Mouse (Mus musculus) thymus, adult 2 months (tissue): ENCODE results near the gene Ntn4. TPM values are rescaled to one million over a fixed set of nuclear protein-coding genes. Genes with fewer than 3 reads are reported as not detected.

ENCODE experiments used
- DNase-seq: peaks from one replicate; pipeline ENCODE4 v3.0.0; 2021
- H3K27ac ChIP-seq: fragments of 200-500 bp; 2 replicates; pipeline ENCODE4 v1.5.1; 2012; ENCODE audit warnings: low read length, control low read depth; ENCODE audit not compliant: control insufficient read depth, insufficient read depth
- H3K27me3 ChIP-seq: fragments of 200-500 bp; 2 replicates; pipeline ENCODE4 v1.6.1; 2012; ENCODE audit warnings: mild to moderate bottlenecking, low read length, moderate library complexity, mixed read lengths; ENCODE audit not compliant: control insufficient read depth, insufficient read depth
- H3K36me3 ChIP-seq: fragments of 200-500 bp; 2 replicates; pipeline ENCODE4 v1.6.1; 2012; ENCODE audit warnings: mild to moderate bottlenecking, low read length, moderate library complexity; ENCODE audit not compliant: control insufficient read depth, insufficient read depth
- H3K4me1 ChIP-seq: fragments of 200-500 bp; replicated peaks from 2 replicates; pipeline ENCODE4 v1.6.1; 2012; ENCODE audit warnings: low read length; ENCODE audit not compliant: control insufficient read depth, insufficient read depth
- H3K4me3 ChIP-seq: fragments of 200-500 bp; 2 replicates; pipeline ENCODE4 v1.5.1; 2012; ENCODE audit warnings: mild to moderate bottlenecking, low read length, control low read depth, moderate library complexity; ENCODE audit not compliant: control insufficient read depth, insufficient read depth
- CTCF ChIP-seq: fragments of 200-500 bp; IDR thresholded peaks from 2 replicates; pipeline ENCODE4 v1.5.1; 2012; ENCODE audit warnings: mild to moderate bottlenecking, control low read depth, low read length, moderate library complexity, borderline replicate concordance; ENCODE audit not compliant: control insufficient read depth, poor library complexity, insufficient read depth; ENCODE audit errors: extremely low read depth
- POLR2A ChIP-seq: fragments of 200-500 bp; IDR thresholded peaks from 2 replicates; pipeline ENCODE4 v1.6.1; 2012; ENCODE audit warnings: mild to moderate bottlenecking, low read length, control low read depth, moderate library complexity; ENCODE audit not compliant: control insufficient read depth, poor library complexity, insufficient read depth; ENCODE audit errors: extremely low read depth
- WGBS: fragments of 180-500 bp; shearing (Covaris S2); methylation state at CpG from one replicate; pipeline ENCODE4 v1.1.7; 2018; 5-methylcytosine and 5-hydroxymethylcytosine counted together
- polyA plus RNA-seq: library from polyadenylated mRNA; depleted of rRNA; stranded (reverse); fragments of >200 nt; gene quantifications from 2 replicates; pipeline ENCODE4 v1.2.3, GENCODE M21; 2012

Gene Ntn4
- polyA plus RNA-seq, 1 experiment = 1.3 TPM

GRCm38 (mm10) chr10:93606326-93606725 is 34.2 kb upstream of the Ntn4 start:
- no peaks in the 10 kb centered on the region for H3K4me1 ChIP-seq
- no peaks in the 10 kb centered on the region for H3K36me3 ChIP-seq
- WGBS = 97% methylated on average over 9 of the region's 9 CpGs
- DNase-seq = no peak
- no peak overlapping the region for H3K4me3 ChIP-seq
- no peaks in the 10 kb centered on the region for H3K27me3 ChIP-seq
- TF ChIP-seq POLR2A = no peak
- no peak for TF ChIP-seq CTCF
- H3K27ac ChIP-seq = no peak overlapping the region

- Histone ChIP-seq H3K4me1 (no peaks in the 10 kb centered on the region), H3K27ac (no peak overlapping the region), H3K27me3 (no peaks in the 10 kb centered on the region), H3K36me3 (no peaks in the 10 kb centered on the region), H3K4me3 (no peak overlapping the region)
- 82% methylated on average over 9 of the region's 9 CpGs for WGBS
- DNase-seq = no peak
- TF ChIP-seq POLR2A (no peak), CTCF (no peak)
Measured at GRCm38 (mm10) chr10:93608051-93608450, 32.4 kb upstream of the Ntn4 start.

- no peaks in the 10 kb centered on the region for H3K27me3 ChIP-seq
- TF ChIP-seq CTCF = no peak
- TF ChIP-seq POLR2A = no peak
- WGBS = 96% methylated on average over 7 of the region's 7 CpGs
- H3K4me1 ChIP-seq = no peaks in the 10 kb centered on the region
- no peak for DNase-seq
- no peak overlapping the region for H3K4me3 ChIP-seq
- no peaks in the 10 kb centered on the region for H3K36me3 ChIP-seq
- H3K27ac ChIP-seq = no peak overlapping the region
Measured at GRCm38 (mm10) chr10:93609236-93609635, 31.2 kb upstream of the Ntn4 start.

- H3K36me3 ChIP-seq = no peaks in the 10 kb centered on the region
- 97% methylated on average over 1 of the region's 1 CpGs for WGBS
- 0 out of 2 replicates have a peak, but pooled peaks cover 2% of the 10 kb centered on the region for H3K4me1 ChIP-seq
- no peak overlapping the region for H3K4me3 ChIP-seq
- no peak overlapping the region for H3K27ac ChIP-seq
- TF ChIP-seq CTCF (no peak), POLR2A (no peak)
- H3K27me3 ChIP-seq = no peaks in the 10 kb centered on the region
- no peak for DNase-seq
Measured at GRCm38 (mm10) chr10:93610896-93611295, 29.6 kb upstream of the Ntn4 start.

- Histone ChIP-seq H3K4me3 (no peak overlapping the region), H3K27me3 (no peaks in the 10 kb centered on the region), H3K27ac (no peak overlapping the region), H3K36me3 (no peaks in the 10 kb centered on the region), H3K4me1 (0 out of 2 replicates have a peak, but pooled peaks cover 2% of the 10 kb centered on the region)
- TF ChIP-seq POLR2A = no peak
- no peak for TF ChIP-seq CTCF
- DNase-seq = no peak
- 46% methylated on average over 18 of the region's 18 CpGs for WGBS
Measured at GRCm38 (mm10) chr10:93611419-93612007, 29.0 kb upstream of the Ntn4 start.

GRCm38 (mm10) chr10:93614850-93615249 is 25.6 kb upstream of the Ntn4 start:
- Histone ChIP-seq H3K4me3 (no peak overlapping the region), H3K4me1 (0 out of 2 replicates have a peak, but pooled peaks cover 2% of the 10 kb centered on the region), H3K27ac (no peak overlapping the region), H3K36me3 (no peaks in the 10 kb centered on the region), H3K27me3 (no peaks in the 10 kb centered on the region)
- 4% methylated on average over 8 of the region's 8 CpGs for WGBS
- TF ChIP-seq POLR2A (no peak), CTCF (no peak)
- DNase-seq = no peak
